Mouse (Mus musculus) heart, adult 2 months (tissue): ENCODE data around the gene Olfml2b.

Experiments used
- CTCF ChIP-seq: fragments of 200-600 bp; IDR thresholded peaks from 2 replicates; pipeline ENCODE4 v1.8.1; 2022; ENCODE audit warnings: antibody characterized with exemption, mild to moderate bottlenecking, moderate library complexity
- EP300 ChIP-seq: fragments of 200-500 bp; IDR thresholded peaks from 2 replicates; pipeline ENCODE4 v1.6.1; 2011; ENCODE audit warnings: low read depth, low read length, control low read depth; ENCODE audit not compliant: insufficient read depth
- POLR2A ChIP-seq: fragments of 200-500 bp; IDR thresholded peaks from 2 replicates; pipeline ENCODE4 v1.6.1; 2011; ENCODE audit warnings: mild to moderate bottlenecking, low read depth, low read length, control low read depth; ENCODE audit not compliant: insufficient read depth

GRCm38 (mm10) chr1:170709481-170709880 is 65.1 kb downstream of the Olfml2b start:
- TF ChIP-seq CTCF (no peak), EP300 (no peak), POLR2A (no peak)
